Mouse (Mus musculus): ENCODE measurements at regions not wholly inside any gene's neighbourhood (a gene's known extent, or its start where the extent isn't known, plus 50 kb on each side); places are given as distances from the start of the nearest gene placed in this dataset.
"Not testable (repeated sequence)": the region's sequence is repeated elsewhere in the genome, so short reads cannot be mapped to it uniquely, and the experiment has no call there.

GRCm38 (mm10) chr6:64948839-64949238, 93.5 kb upstream of the Smarcad1 start:
- peak in 1 of 2 experiments; percentile 1 for DNase-seq

GRCm38 (mm10) chr6:64961608-64962486, 80.5 kb upstream of the Smarcad1 start:
- no peak for DNase-seq

- no peak for DNase-seq
Observed at GRCm38 (mm10) chr6:64962612-64963011, 79.8 kb upstream of the Smarcad1 start.

GRCm38 (mm10) chr6:64964664-64965063, 77.7 kb upstream of the Smarcad1 start:
- no peak for DNase-seq

GRCm38 (mm10) chr6:64965203-64965602, 77.2 kb upstream of the Smarcad1 start:
- no peak for DNase-seq

- DNase-seq = no peak
Observed at GRCm38 (mm10) chr6:64970158-64970557, 72.2 kb upstream of the Smarcad1 start.

GRCm38 (mm10) chr6:64973968-64974367, 68.4 kb upstream of the Smarcad1 start:
- peak; percentile 38 to 66 for DNase-seq

GRCm38 (mm10) chr6:64974453-64974852, 67.9 kb upstream of the Smarcad1 start:
- DNase-seq = not testable (repeated sequence)

- no peak for DNase-seq
Observed at GRCm38 (mm10) chr6:64982132-64982531, 60.3 kb upstream of the Smarcad1 start.

All from adrenal gland, postnatal 36 days (tissue).